Mouse (Mus musculus): ENCODE data around the gene Vstm5.
A peak's percentile ranks its signal among the peaks of the same experiment; 100 is the strongest.
"Not testable (repeated sequence)": the region's sequence is repeated elsewhere in the genome, so short reads cannot be mapped to it uniquely, and the experiment has no call there.

Gene Vstm5

GRCm38 (mm10) chr9:15263487-15263886, 24.6 kb downstream of the Vstm5 start:
- peak; percentile 58 for DNase-seq

- no peak for DNase-seq
These were observed 35.1 kb downstream of the Vstm5 start for GRCm38 (mm10) chr9:15273981-15274380.

GRCm38 (mm10) chr9:15276855-15277254, 38.0 kb downstream of the Vstm5 start:
- DNase-seq = no peak

GRCm38 (mm10) chr9:15278343-15278742, 39.5 kb downstream of the Vstm5 start:
- no peak for DNase-seq

- DNase-seq = no peak
These were observed 40.3 kb downstream of the Vstm5 start for GRCm38 (mm10) chr9:15279139-15279648.

- peak; percentile 92 for DNase-seq
These were observed 41.0 kb downstream of the Vstm5 start, which contains the start of gene Med17 for GRCm38 (mm10) chr9:15279649-15280490. TSS of gene Med17 (minus strand) at chr9:15279931.

- no peak for DNase-seq
These were observed 41.6 kb downstream of the Vstm5 start for GRCm38 (mm10) chr9:15280491-15280879.

- no peak for DNase-seq
These were observed 46.6 kb downstream of the Vstm5 start for GRCm38 (mm10) chr9:15285443-15285842.

- no peak for DNase-seq
These were observed 49.0 kb downstream of the Vstm5 start for GRCm38 (mm10) chr9:15287846-15288245.

- DNase-seq = no peak
These were observed 49.6 kb downstream of the Vstm5 start for GRCm38 (mm10) chr9:15288402-15288801.

GRCm38 (mm10) chr9:15289251-15289650, 50.4 kb downstream of the Vstm5 start:
- no peak for DNase-seq

- DNase-seq = no peak
These were observed 58.3 kb downstream of the Vstm5 start for GRCm38 (mm10) chr9:15297112-15297511.

- no peak for DNase-seq
These were observed 59.6 kb downstream of the Vstm5 start for GRCm38 (mm10) chr9:15298451-15298850.

GRCm38 (mm10) chr9:15300056-15300455, 61.2 kb downstream of the Vstm5 start:
- DNase-seq = no peak

- no peak for DNase-seq
These were observed 62.6 kb downstream of the Vstm5 start for GRCm38 (mm10) chr9:15301399-15301798.

- not testable (repeated sequence) for DNase-seq
These were observed 63.2 kb downstream of the Vstm5 start for GRCm38 (mm10) chr9:15302006-15302405.

- no peak for DNase-seq
These were observed 64.0 kb downstream of the Vstm5 start for GRCm38 (mm10) chr9:15302881-15303280.

GRCm38 (mm10) chr9:15305503-15306397, 66.9 kb downstream of the Vstm5 start, which contains the start of gene Taf1d:
TSS of gene Taf1d (plus strand) at chr9:15306214.
- peak; percentile 97 for DNase-seq

GRCm38 (mm10) chr9:15306398-15307119, 67.7 kb downstream of the Vstm5 start, which contains the start of gene 4931406C07Rik:
TSS of gene 4931406C07Rik (minus strand) at chr9:15306448.
- peak; percentile 32 for DNase-seq

GRCm38 (mm10) chr9:15307257-15307656, 68.4 kb downstream of the Vstm5 start:
- DNase-seq = no peak

- no peak for DNase-seq
These were observed 69.4 kb downstream of the Vstm5 start for GRCm38 (mm10) chr9:15308254-15308653.

Measured in cerebellum, adult 9-10 months (tissue).